Mouse (Mus musculus): ENCODE data around the gene Dcp1a.

DNA sequence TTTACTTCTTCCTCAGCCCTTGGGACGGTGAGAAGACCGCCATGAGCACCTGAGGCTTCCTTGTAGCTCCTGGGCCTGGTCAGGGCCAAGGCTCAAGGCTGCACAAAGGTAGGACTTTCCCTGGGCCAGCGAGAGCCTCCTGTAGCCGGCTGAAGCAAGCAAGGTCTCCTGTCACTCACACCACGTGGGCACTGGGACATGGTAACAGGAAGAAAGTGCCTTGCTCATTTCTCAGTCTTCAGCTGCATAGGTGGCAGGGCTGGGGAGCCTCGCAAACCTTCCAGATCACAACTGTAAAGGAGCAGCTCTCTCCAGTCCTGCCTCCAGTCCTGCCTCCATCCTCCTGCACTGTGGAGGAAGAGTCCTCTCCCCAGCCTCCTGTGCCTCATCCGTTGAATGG, 96.5 kb downstream of the Dcp1a start:
- TF ChIP-seq CTCF (IDR thresholded peaks at IDR 0.05; ENCODE audit: borderline replicate concordance, insufficient read depth, low read depth, low read length) (no peak), POLR2A (IDR thresholded peaks at IDR 0.05; ENCODE audit: borderline replicate concordance, insufficient read depth, low read length) (no peak)

All from cerebellum, adult 2 months (tissue).